Comparison of ENCODE assay signal across 8 mouse cellular contexts in genomic region chr4:143161619-143162479, GRCm38 (mm10). TPM values are rescaled to one million over a fixed set of nuclear protein-coding genes. Genes with fewer than 3 reads are reported as not detected.
A peak's percentile ranks its signal among the peaks of the same experiment; 100 is the strongest.
DNase-seq lines count a peak whose midpoint lies in the region; ATAC-seq and TF ChIP-seq lines count a peak whose summit lies in the region.

No protein-coding gene starts in this region.

- H3K9ac ChIP-seq in hindbrain, postnatal 0 days (replicated peaks; ENCODE audit: low read length), result peak overlapping the region; percentile 85

- H3K27me3 ChIP-seq in hindbrain, postnatal 0 days (ENCODE audit: insufficient read depth, low read length), result no peaks in the 10 kb centered on the region

- H3K4me2 ChIP-seq in hindbrain, postnatal 0 days (ENCODE audit: low read depth, low read length), result peak overlapping the region; percentile 61

- no peaks in the 10 kb centered on the region for H3K36me3 ChIP-seq in hindbrain, postnatal 0 days (ENCODE audit: insufficient read depth, low read length)

- H3K9me3 ChIP-seq in hindbrain, postnatal 0 days (ENCODE audit: low read length), result no peaks in the 10 kb centered on the region

- ATAC-seq in common myeloid progenitor, adult 5-6 weeks (replicated peaks; ENCODE audit: low read depth, poor library complexity, severe bottlenecking), result peak; percentile 98
- ATAC-seq in hindbrain, postnatal 0 days, result peak; percentile 100
- peak; percentile 95 for ATAC-seq in megakaryocyte, adult 5-6 weeks (ENCODE audit: poor library complexity, severe bottlenecking)

- TF ChIP-seq CTCF in gastrocnemius, adult 2 months (IDR thresholded peaks at IDR 0.05), result no peak
- TF ChIP-seq CTCF in hindbrain, postnatal 0 days (IDR thresholded peaks at IDR 0.05; ENCODE audit: low read depth), result no peak
- TF ChIP-seq CTCF in left cerebral cortex, adult 2 months (IDR thresholded peaks at IDR 0.05), result no peak

- H3K27ac ChIP-seq in gastrocnemius, adult 2 months, result peak overlapping the region; percentile 100
- peak overlapping the region; percentile 100 for H3K27ac ChIP-seq in hindbrain, postnatal 0 days
- H3K27ac ChIP-seq in left cerebral cortex, adult 2 months, result peak overlapping the region; percentile 99

- WGBS in hindbrain, postnatal 0 days, result 1% methylated on average over 86 of the region's 102 CpGs

- intact Hi-C loops in gastrocnemius, adult 2 months (cut with DNase I), result loop anchor here (2.0 kb wide), 3 partner anchors 43 to 51 kb away; partner anchors contain the start of gene Prdm2
- intact Hi-C loops in left cerebral cortex, adult 2 months (cut with DNase I), result loop anchor here (2.0 to 5.0 kb wide), 4 partner anchors 29 to 135 kb away; no protein-coding TSS in a partner anchor

- DNase-seq in ZHBTc4 (ENCODE audit: low read depth, low spot score), result peak; percentile 99
- DNase-seq in gastrocnemius, adult 2 months, result peak; percentile 100
- peak; percentile 99 for DNase-seq in hindbrain, postnatal 0 days (ENCODE audit: low spot score)
- DNase-seq in left cerebral cortex, adult 2 months (ENCODE audit: extremely low spot score in 1 of 2, low spot score in 2 of 2), result peak; percentile 99
- DNase-seq in right cerebral cortex, adult 2 months (ENCODE audit: low spot score in 2 of 2), result peak; percentile 99
- peak; percentile 100 for DNase-seq in urinary bladder, postnatal 14 days (ENCODE audit: low spot score)

- H3K4me3 ChIP-seq in gastrocnemius, adult 2 months, result peak overlapping the region; percentile 80
- peak overlapping the region; percentile 65 for H3K4me3 ChIP-seq in hindbrain, postnatal 0 days (ENCODE audit: low read length)
- H3K4me3 ChIP-seq in left cerebral cortex, adult 2 months, result peak overlapping the region; percentile 63

- peaks cover 14% of the 10 kb centered on the region; the same call in 1 of the 2 replicates for H3K4me1 ChIP-seq in hindbrain, postnatal 0 days (ENCODE audit: insufficient read depth, low read length)

RNA-seq across cellular contexts. Expression of gene Prdm2, which starts 50.9 kb away (rescaled TPM):
- total RNA-seq in common myeloid progenitor, adult 5-6 weeks (2017), result 10.1 and 15.4 TPM in 2 replicates
- total RNA-seq in gastrocnemius, adult 2 months (2021), result 10 to 100 TPM; 24.7 to 26.5 TPM
- total RNA-seq in hindbrain, postnatal 0 days (2014; rRNA removed), result 16.6 and 23.8 TPM in 2 replicates
- 10.3 and 11.0 TPM in 2 replicates for polyA plus RNA-seq in hindbrain, postnatal 0 days (2015; fragmentation: Nextera tagmentation; extraction: Ambion mirVana)
- total RNA-seq in left cerebral cortex, adult 2 months (2021), result 10 to 100 TPM; 43.3 to 49.2 TPM
- total RNA-seq in megakaryocyte, adult 5-6 weeks (2015), result 24.4 and 29.6 TPM in 2 replicates
- 16.3 and 19.1 TPM in 2 replicates for total RNA-seq in megakaryocyte, adult 5-6 weeks (2017)

Comparison
In these comparisons a context has a peak if more than half of its experiments do, and no peak if none do; other contexts are left out.
1. Peak in every context shown above with its lines: DNase-seq, ATAC-seq, H3K4me3 ChIP-seq and H3K27ac ChIP-seq.